Mouse (Mus musculus): Measurements from ENCODE around the gene Otulin. TPM values are rescaled to one million over a fixed set of nuclear protein-coding genes. Genes with fewer than 3 reads are reported as not detected.

Gene Otulin
- total RNA-seq (2014; rRNA removed) (29.7 and 33.4 TPM in 2 replicates), polyA plus RNA-seq (2012; rRNA removed) (49.3 and 58.0 TPM in 2 replicates)

- DNase-seq (ENCODE audit: extremely low read depth, low read depth, low spot score), result peak; percentile 91
- peak within 1 kb of the TSS; percentile 91 for H3K4me3 ChIP-seq (ENCODE audit: insufficient read depth, low read depth, low read length)
- H3K27ac ChIP-seq (replicated peaks; ENCODE audit: insufficient read depth, low read depth, low read length), result peak within 1 kb of the TSS; percentile 92
- 2% methylated on average over 56 of the region's 56 CpGs for WGBS
- H3K4me1 ChIP-seq (ENCODE audit: control insufficient read depth, insufficient read depth, low read length), result peaks cover 29% of the 10 kb centered on the region
- peak within 1 kb of the TSS; percentile 96 for H3K9ac ChIP-seq (ENCODE audit: low read depth, low read length)
- H3K79me2 ChIP-seq (ENCODE audit: control insufficient read depth, insufficient read depth, low read length), result peaks cover 19% of the 10 kb centered on the region
- no peaks in the 10 kb centered on the region for H3K36me3 ChIP-seq (ENCODE audit: control insufficient read depth, insufficient read depth, low read length)
- peak; percentile 92 for TF ChIP-seq POLR2A (IDR thresholded peaks at IDR 0.05; ENCODE audit: extremely low read depth, insufficient read depth, low read length)
- TF ChIP-seq CTCF (IDR thresholded peaks at IDR 0.05; ENCODE audit: low read depth, low read length), result no peak
- no peaks in the 10 kb centered on the region for H3K27me3 ChIP-seq (ENCODE audit: control insufficient read depth, insufficient read depth, low read length)
Measured at GRCm38 (mm10) chr15:27630601-27631383, at the start of gene Otulin. Gene Otulin (minus strand): TSS chr15:27630693.

- H3K79me2 ChIP-seq (ENCODE audit: control insufficient read depth, insufficient read depth, low read length), result no peaks in the 10 kb centered on the region
- no peak overlapping the region for H3K9ac ChIP-seq (ENCODE audit: low read depth, low read length)
- H3K4me1 ChIP-seq (ENCODE audit: control insufficient read depth, insufficient read depth, low read length), result no peaks in the 10 kb centered on the region; the same call in 1 of the 2 replicates
- 0 out of 2 replicates have a peak, but pooled peaks cover 2% of the 10 kb centered on the region for H3K27me3 ChIP-seq (ENCODE audit: control insufficient read depth, insufficient read depth, low read length)
- no peak for TF ChIP-seq CTCF (IDR thresholded peaks at IDR 0.05; ENCODE audit: low read depth, low read length)
- no peak for TF ChIP-seq POLR2A (IDR thresholded peaks at IDR 0.05; ENCODE audit: extremely low read depth, insufficient read depth, low read length)
- 57% methylated on average over 9 of the region's 9 CpGs for WGBS
- H3K4me3 ChIP-seq (ENCODE audit: insufficient read depth, low read depth, low read length), result no peak overlapping the region
- no peak overlapping the region for H3K27ac ChIP-seq (replicated peaks; ENCODE audit: insufficient read depth, low read depth, low read length)
- no peak for DNase-seq (ENCODE audit: extremely low read depth, low read depth, low spot score)
- no peaks in the 10 kb centered on the region for H3K36me3 ChIP-seq (ENCODE audit: control insufficient read depth, insufficient read depth, low read length)
Measured at GRCm38 (mm10) chr15:27678511-27678910, 48.0 kb upstream of the Otulin start.

- H3K27ac ChIP-seq (replicated peaks; ENCODE audit: insufficient read depth, low read depth, low read length), result no peak overlapping the region
- TF ChIP-seq CTCF (IDR thresholded peaks at IDR 0.05; ENCODE audit: low read depth, low read length), result no peak
- no peak for TF ChIP-seq POLR2A (IDR thresholded peaks at IDR 0.05; ENCODE audit: extremely low read depth, insufficient read depth, low read length)
- H3K4me1 ChIP-seq (ENCODE audit: control insufficient read depth, insufficient read depth, low read length), result no peaks in the 10 kb centered on the region; the same call in 1 of the 2 replicates
- 89% methylated on average over 6 of the region's 6 CpGs for WGBS
- no peak overlapping the region for H3K4me3 ChIP-seq (ENCODE audit: insufficient read depth, low read depth, low read length)
- H3K79me2 ChIP-seq (ENCODE audit: control insufficient read depth, insufficient read depth, low read length), result no peaks in the 10 kb centered on the region
- H3K27me3 ChIP-seq (ENCODE audit: control insufficient read depth, insufficient read depth, low read length), result 0 out of 2 replicates have a peak, but pooled peaks cover 2% of the 10 kb centered on the region
- no peak overlapping the region for H3K9ac ChIP-seq (ENCODE audit: low read depth, low read length)
- no peak for DNase-seq (ENCODE audit: extremely low read depth, low read depth, low spot score)
- H3K36me3 ChIP-seq (ENCODE audit: control insufficient read depth, insufficient read depth, low read length), result no peaks in the 10 kb centered on the region
Measured at GRCm38 (mm10) chr15:27677801-27678200, 47.3 kb upstream of the Otulin start.

GRCm38 (mm10) chr15:27676211-27676610 is 45.7 kb upstream of the Otulin start:
- Histone ChIP-seq H3K9ac (ENCODE audit: low read depth, low read length) (no peak overlapping the region), H3K4me3 (ENCODE audit: insufficient read depth, low read depth, low read length) (no peak overlapping the region), H3K79me2 (ENCODE audit: control insufficient read depth, insufficient read depth, low read length) (no peaks in the 10 kb centered on the region), H3K4me1 (ENCODE audit: control insufficient read depth, insufficient read depth, low read length) (no peaks in the 10 kb centered on the region), H3K27me3 (ENCODE audit: control insufficient read depth, insufficient read depth, low read length) (0 out of 2 replicates have a peak, but pooled peaks cover 2% of the 10 kb centered on the region), H3K36me3 (ENCODE audit: control insufficient read depth, insufficient read depth, low read length) (no peaks in the 10 kb centered on the region), H3K27ac (replicated peaks; ENCODE audit: insufficient read depth, low read depth, low read length) (no peak overlapping the region)
- 70% methylated on average over 9 of the region's 9 CpGs for WGBS
- TF ChIP-seq POLR2A (IDR thresholded peaks at IDR 0.05; ENCODE audit: extremely low read depth, insufficient read depth, low read length) (no peak), CTCF (IDR thresholded peaks at IDR 0.05; ENCODE audit: low read depth, low read length) (no peak)
- DNase-seq (ENCODE audit: extremely low read depth, low read depth, low spot score), result no peak

GRCm38 (mm10) chr15:27675122-27675521 is 44.6 kb upstream of the Otulin start:
- Histone ChIP-seq H3K4me1 (ENCODE audit: control insufficient read depth, insufficient read depth, low read length) (no peaks in the 10 kb centered on the region), H3K9ac (ENCODE audit: low read depth, low read length) (no peak overlapping the region), H3K79me2 (ENCODE audit: control insufficient read depth, insufficient read depth, low read length) (no peaks in the 10 kb centered on the region), H3K27me3 (ENCODE audit: control insufficient read depth, insufficient read depth, low read length) (no peaks in the 10 kb centered on the region), H3K4me3 (ENCODE audit: insufficient read depth, low read depth, low read length) (no peak overlapping the region), H3K27ac (replicated peaks; ENCODE audit: insufficient read depth, low read depth, low read length) (no peak overlapping the region), H3K36me3 (ENCODE audit: control insufficient read depth, insufficient read depth, low read length) (no peaks in the 10 kb centered on the region)
- TF ChIP-seq CTCF (IDR thresholded peaks at IDR 0.05; ENCODE audit: low read depth, low read length) (no peak), POLR2A (IDR thresholded peaks at IDR 0.05; ENCODE audit: extremely low read depth, insufficient read depth, low read length) (no peak)
- WGBS, result 81% methylated on average over 7 of the region's 7 CpGs
- DNase-seq (ENCODE audit: extremely low read depth, low read depth, low spot score), result no peak

GRCm38 (mm10) chr15:27674041-27674440 is 43.5 kb upstream of the Otulin start:
- H3K27me3 ChIP-seq (ENCODE audit: control insufficient read depth, insufficient read depth, low read length), result no peaks in the 10 kb centered on the region
- no peak overlapping the region for H3K27ac ChIP-seq (replicated peaks; ENCODE audit: insufficient read depth, low read depth, low read length)
- no peak overlapping the region for H3K9ac ChIP-seq (ENCODE audit: low read depth, low read length)
- H3K4me1 ChIP-seq (ENCODE audit: control insufficient read depth, insufficient read depth, low read length), result no peaks in the 10 kb centered on the region
- no peak overlapping the region for H3K4me3 ChIP-seq (ENCODE audit: insufficient read depth, low read depth, low read length)
- DNase-seq (ENCODE audit: extremely low read depth, low read depth, low spot score), result no peak
- 85% methylated on average over 6 of the region's 6 CpGs for WGBS
- TF ChIP-seq POLR2A (IDR thresholded peaks at IDR 0.05; ENCODE audit: extremely low read depth, insufficient read depth, low read length), result no peak
- TF ChIP-seq CTCF (IDR thresholded peaks at IDR 0.05; ENCODE audit: low read depth, low read length), result no peak
- no peaks in the 10 kb centered on the region for H3K79me2 ChIP-seq (ENCODE audit: control insufficient read depth, insufficient read depth, low read length)
- no peaks in the 10 kb centered on the region for H3K36me3 ChIP-seq (ENCODE audit: control insufficient read depth, insufficient read depth, low read length)

Data from liver, adult 2 months (tissue).